In the genomic region with DNA sequence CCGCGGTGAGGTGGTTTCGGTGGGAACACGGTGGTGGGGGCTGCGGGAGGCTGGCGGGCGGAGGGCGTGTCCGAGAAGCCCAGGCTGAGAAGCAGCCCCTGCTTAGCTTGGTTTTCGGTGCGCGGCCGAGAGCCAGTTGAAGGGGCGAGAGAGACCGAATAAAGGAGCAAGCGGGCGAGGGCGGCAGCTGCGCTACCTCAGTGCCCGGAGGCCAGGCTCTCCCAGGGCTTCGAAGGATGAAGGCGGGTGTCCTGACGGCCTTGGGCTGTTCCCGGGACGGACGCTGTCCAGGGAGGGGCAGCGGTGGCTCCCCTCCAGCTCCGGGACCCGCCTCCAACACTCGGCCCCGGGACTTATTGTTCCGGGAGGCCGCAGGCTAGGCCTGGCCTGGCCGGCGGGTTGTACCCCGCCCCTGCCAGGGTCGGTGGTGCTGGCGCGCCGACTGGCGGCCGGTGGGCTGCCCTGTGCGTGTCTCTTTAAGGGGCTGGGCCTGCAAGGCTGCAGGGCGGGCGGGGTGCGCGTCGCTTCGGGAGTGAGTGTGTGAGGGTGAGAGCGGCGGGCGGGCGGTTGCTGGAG, we compare ENCODE assay signal across 8 mouse cellular contexts. TPM values are rescaled to one million over a fixed set of nuclear protein-coding genes. Genes with fewer than 3 reads are reported as not detected.
DNase-seq lines count a peak whose midpoint lies in the region; ATAC-seq and TF ChIP-seq lines count a peak whose summit lies in the region.

No protein-coding gene starts in this region.

- H3K27me3 ChIP-seq in Patski = no peaks in the 10 kb centered on the region
- no peaks in the 10 kb centered on the region for H3K27me3 ChIP-seq in hindbrain, embryonic 14.5 days (ENCODE audit: control insufficient read depth, insufficient read depth, low read length)

- in situ Hi-C loops in Patski (cut with MboI; ENCODE audit: low pct_unique_long_range_greater_than_20kb) = no loop called here

- peak overlapping the region; percentile 99 for H3K9ac ChIP-seq in hindbrain, embryonic 14.5 days

- peak overlapping the region; percentile 100 for H3K27ac ChIP-seq in hindbrain, embryonic 14.5 days

- CTCF ChIA-PET in Patski (lab: Charles Lee) = interaction anchor here (0.9 to 1.9 kb wide), 4 partner anchors 11 to 121 kb away, joined by 3 to 5 read pairs (median 3); no protein-coding TSS in a partner anchor

- H3K4me2 ChIP-seq in hindbrain, embryonic 14.5 days (replicated peaks) = peak overlapping the region; percentile 51

- peaks cover 28% of the 10 kb centered on the region for H3K4me1 ChIP-seq in hindbrain, embryonic 14.5 days (replicated peaks; ENCODE audit: control insufficient read depth, insufficient read depth, low read length)

- POLR2A ChIA-PET in Patski (lab: Charles Lee) = interaction anchor here (0.9 to 1.8 kb wide), 3 partner anchors 8 to 55 kb away, joined by 4 to 6 read pairs (median 5); partner anchors contain the start of genes Kif9 and Klhl18

- no peaks in the 10 kb centered on the region for H3K9me3 ChIP-seq in hindbrain, embryonic 14.5 days (ENCODE audit: control insufficient read depth, low read length)

- ATAC-seq in Patski = peak; percentile 97
- ATAC-seq in hindbrain, embryonic 14.5 days (ENCODE audit: low FRiP score) = peak; percentile 99

- H3K36me3 ChIP-seq in hindbrain, embryonic 14.5 days (replicated peaks; ENCODE audit: control insufficient read depth, insufficient read depth) = no peaks in the 10 kb centered on the region

- WGBS in hindbrain, embryonic 14.5 days = under 1% methylated on average over 31 of the region's 53 CpGs

- peak; percentile 96 for TF ChIP-seq CTCF in Patski (IDR thresholded peaks at IDR 0.05)

- peak; percentile 64 for DNase-seq in Patski (ENCODE audit: low read depth, low spot score)
- peak; percentile 96 to 97 for DNase-seq in cerebellum, postnatal 14 days
- DNase-seq in frontal cortex, postnatal 14 days (ENCODE audit: low spot score in 2 of 2) = peak; percentile 89 to 90
- DNase-seq in hindbrain, embryonic 14.5 days (ENCODE audit: low spot score) = peak; percentile 89
- DNase-seq in layer of hippocampus, postnatal 36 days = peak; percentile 92 to 93
- DNase-seq in lung, postnatal 36 days = peak; percentile 98
- DNase-seq in retina, postnatal 1 day = peak; percentile 98
- peak; percentile 87 to 96 for DNase-seq in urinary bladder, adult 18-20 months (ENCODE audit: low spot score in 2 of 2)

- peak overlapping the region; percentile 98 for H3K4me3 ChIP-seq in hindbrain, embryonic 14.5 days (replicated peaks; ENCODE audit: low read length)

RNA-seq across cellular contexts. Expression of gene Setd2, which starts 0.4 kb away (rescaled TPM):
- polyA plus RNA-seq in Patski (2021) = 75.1 TPM
- polyA plus RNA-seq in hindbrain, embryonic 14.5 days (2014; fragmentation: Nextera tagmentation; extraction: Ambion mirVana) = 48.4 and 49.2 TPM in 2 replicates
- 10 to 100 TPM; 62.6 to 67.6 TPM for total RNA-seq in layer of hippocampus, postnatal 36 days (2021)

RNA-seq across cellular contexts. Expression of gene Kif9, which starts 55.2 kb away (rescaled TPM):
- 6.6 TPM for polyA plus RNA-seq in Patski (2021)
- 4.4 and 6.5 TPM in 2 replicates for polyA plus RNA-seq in hindbrain, embryonic 14.5 days (2014; fragmentation: Nextera tagmentation; extraction: Ambion mirVana)
- 1 to 10 TPM; 3.0 to 3.8 TPM for total RNA-seq in layer of hippocampus, postnatal 36 days (2021)

RNA-seq across cellular contexts. Expression of gene Klhl18, which starts 55.5 kb away (rescaled TPM):
- 11.6 TPM for polyA plus RNA-seq in Patski (2021)
- polyA plus RNA-seq in hindbrain, embryonic 14.5 days (2014; fragmentation: Nextera tagmentation; extraction: Ambion mirVana) = 22.6 and 28.6 TPM in 2 replicates
- total RNA-seq in layer of hippocampus, postnatal 36 days (2021) = 10 to 100 TPM; 24.0 to 25.8 TPM

Comparison
In these comparisons a context has a peak if more than half of its experiments do, and no peak if none do; other contexts are left out.
1. Peak in every context shown above with its lines: DNase-seq, ATAC-seq, H3K4me3 ChIP-seq and H3K27ac ChIP-seq.